Mouse (Mus musculus) myocyte (in vitro differentiated cells): ENCODE measurements around the gene Pou4f2. TPM values are rescaled to one million over a fixed set of nuclear protein-coding genes. Genes with fewer than 3 reads are reported as not detected.

ENCODE experiments used
- H3K27me3 ChIP-seq: one replicate; pipeline ENCODE4 v1.6.1; 2011; ENCODE audit not compliant: control insufficient read depth, insufficient read depth, insufficient read length
- H3K36me3 ChIP-seq: one replicate; pipeline ENCODE4 v1.6.1; 2011; ENCODE audit not compliant: control insufficient read depth, insufficient read depth
- H3K4me2 ChIP-seq: one replicate; pipeline ENCODE4 v1.6.1; 2011; ENCODE audit warnings: low read depth, control low read depth
- H3K4me3 ChIP-seq: one replicate; pipeline ENCODE4 v1.5.1; 2011; ENCODE audit warnings: mild to moderate bottlenecking, control low read depth, moderate library complexity
- H3K79me2 ChIP-seq: one replicate; pipeline ENCODE4 v1.6.1; 2011; ENCODE audit not compliant: control insufficient read depth, insufficient read depth
- H3ac ChIP-seq: one replicate; pipeline ENCODE4 v1.6.1; 2011; ENCODE audit not compliant: control insufficient read depth, insufficient read length
- CEBPB ChIP-seq: IDR thresholded peaks from 2 replicates; pipeline ENCODE4 v1.6.1; 2011; ENCODE audit warnings: mild to moderate bottlenecking, moderate library complexity; ENCODE audit not compliant: poor library complexity, insufficient read depth, severe bottlenecking
- E2F4 ChIP-seq: IDR thresholded peaks from one replicate; pipeline ENCODE4 v1.6.1; 2011; ENCODE audit warnings: mild to moderate bottlenecking, control low read depth, moderate library complexity; ENCODE audit not compliant: insufficient read depth
- MAX ChIP-seq: IDR thresholded peaks from one replicate; pipeline ENCODE4 v1.6.1; 2011; ENCODE audit warnings: low read depth, mild to moderate bottlenecking, control low read depth
- MYOD1 ChIP-seq, 3 experiments: IDR thresholded peaks; one replicate each; pipeline ENCODE4 v1.6.1; 2011; ENCODE audit warnings: control low read depth in 2 of 3, low read depth in 2 of 3, mild to moderate bottlenecking in 2 of 3, moderate library complexity in 1 of 3; ENCODE audit not compliant: insufficient read length in 2 of 3, control insufficient read depth in 1 of 3
- MYOG ChIP-seq, 3 experiments: IDR thresholded peaks; one replicate each; pipeline ENCODE4 v1.6.1; 2011; ENCODE audit warnings: control low read depth in 2 of 3, low read depth in 2 of 3, mild to moderate bottlenecking in 2 of 3; ENCODE audit not compliant: insufficient read length in 2 of 3, control insufficient read depth in 1 of 3, insufficient read depth in 1 of 3
- POLR2A ChIP-seq: IDR thresholded peaks from one replicate; pipeline ENCODE4 v1.6.1; 2011; ENCODE audit warnings: low read depth, mild to moderate bottlenecking, control low read depth, moderate library complexity; ENCODE audit not compliant: insufficient read length
- POLR2AphosphoS2 ChIP-seq: IDR thresholded peaks from one replicate; pipeline ENCODE4 v1.6.1; 2011; ENCODE audit warnings: low read depth, control low read depth; ENCODE audit not compliant: insufficient read length
- REST ChIP-seq: IDR thresholded peaks from one replicate; pipeline ENCODE4 v1.6.1; 2011; ENCODE audit warnings: mild to moderate bottlenecking, control low read depth, moderate library complexity; ENCODE audit not compliant: insufficient read depth, insufficient read length
- SRF ChIP-seq: IDR thresholded peaks from one replicate; pipeline ENCODE4 v1.6.1; 2011; ENCODE audit warnings: low read depth; ENCODE audit not compliant: control insufficient read depth, insufficient read length
- TCF12 ChIP-seq: IDR thresholded peaks from one replicate; pipeline ENCODE4 v1.6.1; 2011; ENCODE audit warnings: mild to moderate bottlenecking, control low read depth; ENCODE audit not compliant: poor library complexity, insufficient read depth, severe bottlenecking
- TCF3 ChIP-seq: IDR thresholded peaks from one replicate; pipeline ENCODE4 v1.6.1; 2011; ENCODE audit warnings: low read depth, control low read depth; ENCODE audit not compliant: insufficient read length
- USF1 ChIP-seq: IDR thresholded peaks from one replicate; pipeline ENCODE4 v1.6.1; 2011; ENCODE audit warnings: low read depth, mild to moderate bottlenecking, control low read depth, moderate library complexity
- polyA plus RNA-seq: library from polyadenylated mRNA; unstranded; fragments of >200 nt; fragmentation: generic; extraction: Trizol; gene quantifications from one replicate; pipeline ENCODE4 v1.2.1, GENCODE M21; 2012; ENCODE audit warnings: missing spikeins

Gene Pou4f2
- polyA plus RNA-seq, 1 experiment = not detected

GRCm38 (mm10) chr8:78420101-78420503 is 16.3 kb downstream of the Pou4f2 start:
- Histone ChIP-seq H3K27me3 (peaks cover 6% of the 10 kb centered on the region), H3K79me2 (no peaks in the 10 kb centered on the region), H3K4me2 (no peak overlapping the region), H3K4me3 (no peak overlapping the region), H3K36me3 (no peaks in the 10 kb centered on the region), H3ac (no peak overlapping the region)
- TF ChIP-seq USF1 (no peak), MYOG (IDR thresholded peaks at IDR 0.05; ENCODE audit: control insufficient read depth in 1 of 3, insufficient read depth in 1 of 3, insufficient read length in 2 of 3, low read depth in 2 of 3) (no peak), POLR2AphosphoS2 (no peak), REST (no peak), TCF3 (no peak), SRF (no peak), CEBPB (no peak), MAX (no peak), POLR2A (no peak), MYOD1 (IDR thresholded peaks at IDR 0.05; ENCODE audit: control insufficient read depth in 1 of 3, insufficient read length in 2 of 3, low read depth in 2 of 3) (no peak), TCF12 (no peak), E2F4 (no peak)

- Histone ChIP-seq H3K27me3 (peaks cover 6% of the 10 kb centered on the region), H3ac (no peak overlapping the region), H3K4me3 (no peak overlapping the region), H3K36me3 (no peaks in the 10 kb centered on the region), H3K4me2 (no peak overlapping the region), H3K79me2 (no peaks in the 10 kb centered on the region)
- TF ChIP-seq SRF (no peak), TCF3 (no peak), E2F4 (no peak), MAX (no peak), REST (no peak), CEBPB (no peak), TCF12 (no peak), POLR2A (no peak)
These were observed 17.2 kb downstream of the Pou4f2 start for GRCm38 (mm10) chr8:78419272-78419671.

- Histone ChIP-seq H3K4me2 (no peak overlapping the region), H3K4me3 (no peak overlapping the region), H3ac (no peak overlapping the region), H3K79me2 (no peaks in the 10 kb centered on the region), H3K36me3 (no peaks in the 10 kb centered on the region), H3K27me3 (no peaks in the 10 kb centered on the region)
- no peak for TF ChIP-seq E2F4
- no peak for TF ChIP-seq POLR2A
- TF ChIP-seq MYOG (IDR thresholded peaks at IDR 0.05; ENCODE audit: control insufficient read depth in 1 of 3, insufficient read depth in 1 of 3, insufficient read length in 2 of 3, low read depth in 2 of 3) = no peak
- TF ChIP-seq TCF12 = no peak
These were observed 45.7 kb downstream of the Pou4f2 start for GRCm38 (mm10) chr8:78390756-78391155.

Other genes starting within 250 kb of the Pou4f2 start
- gene Ttc29, start 223.3 kb downstream of the Pou4f2 start, polyA plus RNA-seq = not detected
- 36.4 TPM for gene Rbmxl1, start 72.3 kb upstream of the Pou4f2 start, polyA plus RNA-seq
- 3.5 TPM for gene Slc10a7, start 72.7 kb upstream of the Pou4f2 start, polyA plus RNA-seq